Mouse (Mus musculus) heart, adult 2 months (tissue): ENCODE measurements at regions not wholly inside any gene's neighbourhood (a gene's known extent, or its start where the extent isn't known, plus 50 kb on each side); places are given as distances from the start of the nearest gene placed in this dataset.

Experiments used
- CTCF ChIP-seq: fragments of 200-600 bp; IDR thresholded peaks from 2 replicates; pipeline ENCODE4 v1.8.1; 2022; ENCODE audit warnings: antibody characterized with exemption, mild to moderate bottlenecking, moderate library complexity
- POLR2A ChIP-seq: fragments of 200-500 bp; IDR thresholded peaks from 2 replicates; pipeline ENCODE4 v1.6.1; 2011; ENCODE audit warnings: mild to moderate bottlenecking, low read depth, low read length, control low read depth; ENCODE audit not compliant: insufficient read depth

GRCm38 (mm10) chr2:50832471-50832870 lies 316.4 kb downstream of the Rnd3 start:
- no peak for TF ChIP-seq POLR2A
- TF ChIP-seq CTCF, result no peak
